Mouse (Mus musculus) lung, postnatal 36 days (tissue): ENCODE measurements at regions not wholly inside any gene's neighbourhood (a gene's known extent, or its start where the extent isn't known, plus 50 kb on each side); places are given as distances from the start of the nearest gene placed in this dataset.

Experiments used
- DNase-seq: peaks from one replicate; pipeline ENCODE4 v3.0.0; 2022; ENCODE audit warnings: mixed read lengths

DNA sequence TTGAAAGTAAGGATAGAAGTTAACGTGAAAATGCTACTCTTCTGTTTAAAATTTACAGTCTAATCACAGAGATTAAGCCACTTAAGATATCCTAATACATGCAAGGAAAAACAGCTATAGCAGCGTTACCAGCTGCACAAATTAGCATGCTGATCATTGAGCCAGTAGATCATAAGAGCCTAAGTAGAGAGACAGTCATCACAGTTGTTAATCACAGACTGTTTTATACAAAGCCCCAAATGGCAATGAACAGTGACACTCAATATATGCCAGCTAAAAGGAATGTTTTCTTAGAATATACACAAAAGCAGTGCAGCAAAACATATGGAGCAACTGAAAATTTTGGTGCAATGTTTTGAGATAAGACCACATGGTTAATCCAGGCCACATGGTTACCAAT, 64.7 kb upstream of the Ppp1r3a start:
- no peak for DNase-seq

- no peak for DNase-seq
Observed at GRCm38 (mm10) chr6:14824777-14825176, 69.7 kb upstream of the Ppp1r3a start.

DNA sequence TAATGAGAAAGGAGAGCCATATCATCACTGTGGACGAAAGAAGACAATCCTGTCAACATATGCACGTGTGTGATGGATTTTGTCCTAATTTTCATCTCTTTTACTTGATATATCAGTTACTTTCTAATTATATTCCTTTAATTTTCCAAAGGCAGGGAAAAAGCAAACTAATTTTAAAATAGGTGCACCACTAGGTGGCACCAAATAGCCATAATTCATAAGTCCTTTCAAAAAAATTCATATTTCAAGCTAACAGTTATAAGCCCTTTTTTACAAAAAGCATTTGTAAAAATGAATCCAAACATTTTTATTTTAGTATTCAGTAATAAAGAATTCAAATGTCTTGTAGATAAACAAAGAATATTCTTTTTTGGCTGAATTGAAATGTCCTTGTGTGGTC, 62.2 kb upstream of the Foxp2 start:
- peak; percentile 48 for DNase-seq
